Comparison of ENCODE assay signal across 17 mouse cellular contexts in the genomic region with DNA sequence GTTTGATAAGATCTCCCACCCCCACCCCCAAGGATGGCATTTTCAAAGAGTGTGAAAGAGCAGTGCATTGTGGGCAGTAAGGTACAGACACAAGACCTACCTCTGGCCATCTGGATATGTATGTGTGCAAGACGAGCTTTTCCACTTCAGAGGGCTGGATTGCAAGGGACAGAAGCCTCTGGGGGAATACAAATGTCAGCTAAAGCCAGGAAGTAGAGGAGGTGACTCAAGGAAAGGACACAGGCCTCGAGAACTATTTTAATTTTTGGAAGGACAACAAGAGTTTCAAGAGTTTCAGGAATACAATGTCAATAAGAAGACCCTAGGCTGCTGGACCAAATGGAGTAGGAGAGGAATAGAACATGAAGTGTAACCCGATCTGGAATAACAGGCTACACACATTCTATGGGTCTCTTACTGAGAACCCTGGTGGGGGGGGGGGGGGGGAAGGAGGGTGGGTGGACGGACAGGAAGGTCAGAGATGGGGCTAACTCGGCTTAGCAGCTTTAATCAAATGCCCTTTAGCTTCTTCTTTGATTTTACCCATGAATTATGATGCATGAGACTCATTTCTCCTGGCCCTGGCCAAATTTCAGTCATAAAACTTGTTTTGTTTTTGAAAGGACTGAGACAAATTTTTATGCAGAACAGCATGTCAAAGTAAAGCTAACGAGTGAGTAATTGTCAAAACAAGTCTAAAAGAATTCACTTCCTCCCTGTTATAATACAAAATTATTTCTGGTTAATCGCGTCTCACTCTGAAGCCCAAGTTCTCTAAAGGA.
DNase-seq lines count a peak whose midpoint lies in the region; TF ChIP-seq lines count a peak whose summit lies in the region.
"Had no signal": no experiment of that assay in that cellular context is flagged by ENCODE, and none has a peak within 500 bp of the region (broad histone marks: within the 10 kb centered on the region; RNA-seq: fewer than 3 reads in every experiment).

No protein-coding gene starts in this region.

- no peak overlapping the region for H3K9ac ChIP-seq in liver, adult 2 months (ENCODE audit: low read depth, low read length)
- H3K9ac ChIP-seq: hindbrain, embryonic 15.5 days; limb, embryonic 12.5 days; liver, postnatal 0 days; neural tube, embryonic 12.5 days; stomach, embryonic 15.5 days had no signal

- H3K4me1 ChIP-seq in liver, adult 2 months (ENCODE audit: control insufficient read depth, insufficient read depth, low read length) = no peaks in the 10 kb centered on the region
- H3K4me1 ChIP-seq: hindbrain, embryonic 15.5 days; neural tube, embryonic 12.5 days; stomach, embryonic 15.5 days had no signal

- TF ChIP-seq CTCF in liver, adult 2 months (IDR thresholded peaks at IDR 0.05; ENCODE audit: low read depth, low read length) = no peak

- H3K79me2 ChIP-seq in liver, adult 2 months (ENCODE audit: control insufficient read depth, insufficient read depth, low read length) = no peaks in the 10 kb centered on the region

- H3K4me3 ChIP-seq in liver, adult 2 months (ENCODE audit: insufficient read depth, low read depth, low read length) = no peak overlapping the region
- H3K4me3 ChIP-seq: hindbrain, embryonic 15.5 days; left cerebral cortex, adult 2 months; limb, embryonic 12.5 days; neural tube, embryonic 12.5 days; stomach, embryonic 15.5 days had no signal

- H3K27me3 ChIP-seq in liver, adult 2 months (ENCODE audit: control insufficient read depth, insufficient read depth, low read length) = no peaks in the 10 kb centered on the region
- H3K27me3 ChIP-seq: hindbrain, embryonic 15.5 days; limb, embryonic 12.5 days; neural tube, embryonic 12.5 days; stomach, embryonic 15.5 days had no signal

- H3K27ac ChIP-seq in liver, adult 2 months (replicated peaks; ENCODE audit: insufficient read depth, low read depth, low read length) = peak overlapping the region; percentile 26; the same call in 1 of the 2 replicates
- H3K27ac ChIP-seq: hindbrain, embryonic 15.5 days; left cerebral cortex, adult 2 months; limb, embryonic 12.5 days; neural tube, embryonic 12.5 days; stomach, embryonic 15.5 days had no signal

- intact Hi-C loops in left cerebral cortex, postnatal 10 days (cut with DNase I) = no loop called here

- H3K36me3 ChIP-seq in liver, adult 2 months (ENCODE audit: control insufficient read depth, insufficient read depth, low read length) = no peaks in the 10 kb centered on the region
- H3K36me3 ChIP-seq: G1E; hindbrain, embryonic 15.5 days; limb, embryonic 12.5 days; neural tube, embryonic 12.5 days; stomach, embryonic 15.5 days had no signal

- no peak for TF ChIP-seq POLR2A in liver, adult 2 months (IDR thresholded peaks at IDR 0.05; ENCODE audit: extremely low read depth, insufficient read depth, low read length)

- 51% methylated on average over 8 of the region's 8 CpGs for WGBS in liver, adult 2 months

- DNase-seq in heart, adult 9 months (ENCODE audit: low spot score in 2 of 2) = peak; percentile 21 to 28
- DNase-seq in heart, postnatal 4 days = no peak
- DNase-seq in liver, adult 2 months (ENCODE audit: extremely low read depth, low read depth, low spot score) = no peak
- no peak for DNase-seq in liver
- peak; percentile 25 for DNase-seq in induced T-regulatory cell, adult 2 months (ENCODE audit: low read depth)
- no peak for DNase-seq in spleen, adult 12 weeks (ENCODE audit: low spot score)
- no peak for DNase-seq in left cerebral cortex, postnatal 10 days (ENCODE audit: extremely low spot score in 1 of 2, low spot score in 2 of 2)
- DNase-seq: cerebellum, adult 11-12 months; cerebellum, postnatal 36 days; liver, postnatal 0 days; thymus, adult 2 months had no signal

Comparison
In these comparisons a context has a peak if more than half of its experiments do, and no peak if none do; other contexts are left out.
1. DNase-seq: peak in heart, adult 9 months (2 of 2) and induced T-regulatory cell, adult 2 months (single experiment); none in heart, postnatal 4 days (single experiment), liver, adult 2 months (single experiment), liver (single experiment), spleen, adult 12 weeks (single experiment) and left cerebral cortex, postnatal 10 days (0 of 2).